Mouse (Mus musculus) stomach, postnatal 0 days (tissue): Measurements from ENCODE around the gene Cfap99. TPM values are rescaled to one million over a fixed set of nuclear protein-coding genes. Genes with fewer than 3 reads are reported as not detected.

Experiments
- ATAC-seq: fragments of 200-750 bp; cut with Nextera tagmentation; 2 replicates; pipeline ENCODE4 v1.8.0; 2017; ENCODE audit not compliant: low FRiP score, low TSS enrichment
- DNase-seq: peaks from one replicate; pipeline ENCODE4 v3.0.0-alpha.2; 2016; ENCODE audit warnings: low spot score
- H3K27ac ChIP-seq: fragments of 300-500 bp; sonication (generic); replicated peaks from 2 replicates; pipeline ENCODE4 v1.5.1; 2014; ENCODE audit warnings: mild to moderate bottlenecking, control low read depth
- H3K27me3 ChIP-seq: fragments of 300-500 bp; sonication (generic); 2 replicates; pipeline ENCODE4 v1.6.1; 2014; ENCODE audit warnings: low read length; ENCODE audit not compliant: control insufficient read depth, insufficient read depth
- H3K36me3 ChIP-seq: fragments of 300-500 bp; sonication (generic); 2 replicates; pipeline ENCODE4 v1.6.1; 2014; ENCODE audit warnings: low read length, mixed read lengths; ENCODE audit not compliant: control insufficient read depth, insufficient read depth
- H3K4me1 ChIP-seq: fragments of 300-500 bp; sonication (generic); replicated peaks from 2 replicates; pipeline ENCODE4 v1.6.1; 2014; ENCODE audit warnings: antibody characterized with exemption; ENCODE audit not compliant: control insufficient read depth, insufficient read depth
- H3K4me2 ChIP-seq: fragments of 300-500 bp; sonication (generic); replicated peaks from 2 replicates; pipeline ENCODE4 v1.6.1; 2014; ENCODE audit warnings: low read depth, mild to moderate bottlenecking, control low read depth, moderate library complexity
- H3K4me3 ChIP-seq: fragments of 300-500 bp; sonication (generic); 2 replicates; pipeline ENCODE4 v1.5.1; 2014; ENCODE audit warnings: low read depth, low read length, control low read depth
- H3K9ac ChIP-seq: fragments of 300-500 bp; sonication (generic); 2 replicates; pipeline ENCODE4 v1.6.1; 2014; ENCODE audit warnings: mild to moderate bottlenecking, low read length, control low read depth, mixed read lengths
- H3K9me3 ChIP-seq: fragments of 300-500 bp; sonication (generic); 2 replicates; pipeline ENCODE4 v1.6.1; 2016; ENCODE audit warnings: low read length; ENCODE audit not compliant: control insufficient read depth
- CTCF ChIP-seq: IDR thresholded peaks from 2 replicates; pipeline ENCODE4 v1.5.1; 2016; ENCODE audit warnings: antibody characterized with exemption, low read depth, mild to moderate bottlenecking, moderate library complexity
- EP300 ChIP-seq: optimal IDR thresholded peaks from 2 replicates; pipeline ENCODE3; 2016; ENCODE audit warnings: antibody characterized with exemption
- WGBS: fragments of 180-500 bp; shearing (Covaris S2); extraction: QIAGEN DNeasy Blood & Tissue Kit; methylation state at CpG from one replicate; pipeline ENCODE4 v1.1.7; 2014; 5-methylcytosine and 5-hydroxymethylcytosine counted together
- polyA plus RNA-seq: library from polyadenylated mRNA; unstranded; fragments of >200 nt; fragmentation: Nextera tagmentation; extraction: Ambion mirVana; gene quantifications from 2 replicates; pipeline ENCODE4 v1.2.1, GENCODE M21; 2015

The Cfap99 gene
- polyA plus RNA-seq, 1 experiment from 2014 or later = 0.04 TPM

DNA sequence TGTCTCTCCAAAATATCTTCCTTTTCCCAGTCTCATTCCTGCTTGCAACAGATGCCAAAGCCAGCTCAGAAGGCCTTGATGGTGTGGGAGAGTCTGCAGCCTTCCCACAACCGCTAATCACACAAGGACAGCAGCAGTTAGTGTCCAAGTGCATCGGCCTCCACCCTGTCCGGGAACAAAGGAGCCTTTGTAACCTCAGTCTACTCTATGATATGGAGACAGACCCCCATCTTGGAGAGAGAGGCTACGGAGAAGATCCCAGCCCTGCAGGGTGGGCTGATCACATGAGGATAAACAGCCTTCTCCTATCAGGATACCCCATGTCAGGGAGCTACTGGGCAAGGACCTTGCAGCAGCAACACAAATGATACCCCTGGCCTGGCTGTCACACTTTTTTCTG, 36.6 kb upstream of the Cfap99 start:
- whole genome bisulfite sequencing = 26% methylated on average over 4 of the region's 4 CpGs
- ATAC-seq (no peak), DNase-seq (no peak)
- H3K9me3 ChIP-seq = no peaks in the 10 kb centered on the region
- no peak overlapping the region for H3K4me3 ChIP-seq
- no peaks in the 10 kb centered on the region for H3K4me1 ChIP-seq
- H3K27ac ChIP-seq = no peak overlapping the region
- H3K4me2 ChIP-seq = no peak overlapping the region
- TF ChIP-seq CTCF (no peak), EP300 (no peak)
- H3K27me3 ChIP-seq = no peaks in the 10 kb centered on the region
- H3K9ac ChIP-seq = no peak overlapping the region
- no peaks in the 10 kb centered on the region for H3K36me3 ChIP-seq

DNA sequence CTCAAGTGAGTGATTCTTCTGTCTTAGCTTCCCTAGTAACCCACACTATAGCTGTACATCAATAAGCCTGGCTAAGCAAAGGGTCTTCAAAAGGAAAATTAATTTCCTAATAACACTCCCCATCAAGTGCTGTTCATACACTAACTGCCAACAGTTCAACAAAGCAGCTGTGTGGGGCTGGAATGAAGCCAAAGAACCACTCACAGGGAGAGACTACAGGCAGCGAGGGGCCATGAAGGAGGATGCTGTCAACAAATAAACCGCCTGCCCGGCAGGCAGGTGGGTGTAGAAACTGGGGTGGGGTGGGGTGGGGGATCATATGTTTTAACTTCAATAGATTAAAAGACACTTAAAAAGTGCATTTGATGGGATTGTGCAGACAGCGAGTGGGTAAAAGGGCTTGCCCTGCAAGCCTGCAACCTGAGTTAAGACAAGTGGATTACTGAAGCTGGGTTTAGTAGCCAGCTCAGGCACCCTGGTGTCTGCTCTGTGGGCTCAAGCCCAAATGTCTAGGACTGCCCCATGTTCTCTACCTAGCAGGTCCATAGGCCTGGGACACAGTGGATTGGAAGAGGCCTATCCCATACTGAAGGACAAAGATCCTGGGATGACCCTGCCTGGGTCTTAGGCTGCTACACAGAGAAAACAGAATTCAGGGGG, 36.0 kb upstream of the Cfap99 start:
- H3K4me3 ChIP-seq = no peak overlapping the region
- TF ChIP-seq EP300 (no peak), CTCF (no peak)
- H3K4me2 ChIP-seq = no peak overlapping the region
- no peaks in the 10 kb centered on the region for H3K36me3 ChIP-seq
- WGBS = 16% methylated on average over 4 of the region's 4 CpGs
- H3K9ac ChIP-seq = 0 out of 2 replicates have a peak overlapping the region, but pooled peaks have one; percentile 4
- ATAC-seq = peak; percentile 50; the same call in 1 of the 2 replicates
- peak; percentile 27 for DNase-seq
- no peaks in the 10 kb centered on the region for H3K4me1 ChIP-seq
- no peak overlapping the region for H3K27ac ChIP-seq
- no peaks in the 10 kb centered on the region for H3K9me3 ChIP-seq
- H3K27me3 ChIP-seq = no peaks in the 10 kb centered on the region

DNA sequence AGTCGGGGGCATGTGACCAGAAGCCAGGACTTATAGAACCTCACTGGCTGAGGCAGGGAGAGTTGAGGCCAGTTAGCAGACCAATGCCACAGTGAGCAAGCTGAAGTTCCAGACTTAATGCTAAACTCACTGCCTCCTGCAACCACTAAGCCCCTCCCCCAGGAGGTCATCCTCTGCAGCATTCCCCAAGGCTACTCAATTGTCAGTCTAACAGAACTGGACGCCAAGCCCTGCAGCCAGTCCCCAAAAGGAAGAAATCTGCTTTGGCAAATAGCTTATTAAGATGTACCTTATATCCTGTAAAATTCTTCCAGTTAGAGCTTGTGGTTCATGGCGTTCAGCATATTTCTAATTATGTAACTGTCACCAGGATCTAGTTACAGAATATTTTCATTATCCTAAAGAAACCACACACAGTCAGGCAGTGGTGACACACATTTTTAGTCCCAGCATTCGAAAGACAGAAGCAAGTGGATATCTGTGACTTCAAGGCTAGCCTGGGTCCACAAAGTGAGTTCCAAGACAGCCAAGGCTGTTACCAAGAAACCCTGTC, 35.4 kb upstream of the Cfap99 start:
- no peak for TF ChIP-seq CTCF
- TF ChIP-seq EP300 = no peak
- ATAC-seq = no peak
- 0 out of 2 replicates have a peak overlapping the region, but pooled peaks have one; percentile 4 for H3K9ac ChIP-seq
- H3K9me3 ChIP-seq = no peaks in the 10 kb centered on the region
- no peaks in the 10 kb centered on the region for H3K36me3 ChIP-seq
- no peaks in the 10 kb centered on the region for H3K4me1 ChIP-seq
- H3K27ac ChIP-seq = no peak overlapping the region
- WGBS = 47% methylated on average over 4 of the region's 4 CpGs
- DNase-seq = no peak
- no peak overlapping the region for H3K4me2 ChIP-seq
- H3K4me3 ChIP-seq = no peak overlapping the region
- H3K27me3 ChIP-seq = no peaks in the 10 kb centered on the region

DNA sequence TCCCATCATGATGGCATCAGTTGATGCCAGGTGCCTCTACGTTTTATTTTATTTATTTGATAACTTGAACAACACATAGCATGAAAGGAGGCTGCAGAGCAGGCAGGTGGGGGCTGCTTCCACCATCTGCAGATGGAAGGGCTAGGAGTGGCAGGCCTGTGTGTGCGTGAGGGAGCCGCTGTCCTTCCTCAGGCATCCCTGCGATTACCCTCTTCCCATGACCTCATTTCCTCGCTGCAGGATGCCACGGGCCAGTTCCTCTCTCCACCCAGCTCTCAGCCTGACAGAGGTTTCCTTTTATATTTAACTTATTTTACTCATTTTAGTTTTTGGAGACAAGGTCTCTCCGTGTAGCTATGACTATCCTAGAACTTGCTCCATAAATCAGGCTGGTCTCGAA, 34.1 kb upstream of the Cfap99 start:
- no peak overlapping the region for H3K4me3 ChIP-seq
- H3K4me1 ChIP-seq = no peaks in the 10 kb centered on the region
- H3K4me2 ChIP-seq = no peak overlapping the region
- DNase-seq (no peak), ATAC-seq (no peak)
- H3K27me3 ChIP-seq = no peaks in the 10 kb centered on the region
- H3K9me3 ChIP-seq = no peaks in the 10 kb centered on the region
- H3K27ac ChIP-seq = no peak overlapping the region
- WGBS = 62% methylated on average over 8 of the region's 8 CpGs
- TF ChIP-seq EP300 (no peak), CTCF (no peak)
- no peaks in the 10 kb centered on the region for H3K36me3 ChIP-seq
- H3K9ac ChIP-seq = no peak overlapping the region

DNA sequence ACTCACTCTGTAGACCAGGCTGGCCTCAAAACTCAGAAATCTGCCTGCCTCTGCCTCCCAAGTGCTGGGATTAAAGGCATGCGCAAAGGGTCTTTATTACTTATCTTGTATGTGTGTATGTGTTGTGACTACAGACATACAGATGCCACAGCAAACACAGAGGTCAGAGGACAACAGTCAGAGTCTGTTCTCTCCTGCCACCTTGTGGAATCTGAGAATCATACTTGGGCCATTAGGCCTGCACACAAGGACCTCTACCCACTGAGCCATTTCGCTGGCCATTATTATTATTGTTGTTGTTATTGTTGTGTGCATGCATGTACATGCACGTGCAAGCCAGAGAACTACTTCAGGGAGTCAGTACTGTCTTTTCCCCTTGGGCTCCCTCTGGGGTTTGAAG, 33.2 kb upstream of the Cfap99 start:
- H3K9me3 ChIP-seq = no peaks in the 10 kb centered on the region
- DNase-seq (no peak), ATAC-seq (no peak)
- no peak overlapping the region for H3K27ac ChIP-seq
- H3K36me3 ChIP-seq = no peaks in the 10 kb centered on the region
- H3K4me1 ChIP-seq = no peaks in the 10 kb centered on the region
- TF ChIP-seq EP300 = no peak
- peak; percentile 66 for TF ChIP-seq CTCF
- no peaks in the 10 kb centered on the region for H3K27me3 ChIP-seq
- H3K4me2 ChIP-seq = no peak overlapping the region
- H3K9ac ChIP-seq = no peak overlapping the region
- WGBS = 79% methylated on average over 3 of the region's 3 CpGs
- H3K4me3 ChIP-seq = no peak overlapping the region

DNA sequence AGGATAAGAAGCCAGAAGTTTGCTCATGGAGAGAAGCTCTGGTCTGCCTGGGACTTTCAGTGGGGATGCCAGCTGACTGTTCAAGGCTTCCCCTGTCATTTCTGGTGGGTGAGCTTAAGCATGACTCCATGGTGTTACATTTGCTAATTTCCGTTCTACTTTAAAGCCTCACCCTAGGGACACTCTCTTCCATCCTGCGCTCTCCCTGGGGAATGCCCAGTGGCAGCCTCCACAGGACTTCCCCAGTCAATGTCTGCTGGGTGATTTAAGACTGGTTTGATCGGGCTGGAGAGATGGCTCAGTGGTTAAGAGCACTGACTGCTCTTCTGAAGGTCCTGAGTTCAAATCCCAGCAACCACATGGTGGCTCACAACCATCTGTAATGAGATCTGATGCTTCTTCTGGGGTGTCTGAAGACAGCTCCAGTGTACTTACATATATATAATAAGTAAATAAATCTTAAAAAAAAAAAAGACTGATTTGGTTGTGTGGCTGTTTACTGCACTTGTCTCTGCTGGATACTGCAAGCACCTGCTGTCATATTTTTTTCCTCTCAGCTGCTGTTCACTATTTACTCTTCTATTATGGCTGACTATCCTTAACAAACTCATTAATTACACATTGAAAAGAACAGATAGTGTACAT, 29.1 kb upstream of the Cfap99 start:
- no peak for DNase-seq
- H3K4me2 ChIP-seq = no peak overlapping the region
- no peak overlapping the region for H3K27ac ChIP-seq
- TF ChIP-seq EP300 (no peak), CTCF (no peak)
- H3K4me3 ChIP-seq = no peak overlapping the region
- H3K9ac ChIP-seq = no peak overlapping the region
- no peaks in the 10 kb centered on the region for H3K4me1 ChIP-seq
- H3K36me3 ChIP-seq = no peaks in the 10 kb centered on the region
- no peak for ATAC-seq
- H3K27me3 ChIP-seq = no peaks in the 10 kb centered on the region
- 66% methylated on average over 3 of the region's 3 CpGs for WGBS
- no peaks in the 10 kb centered on the region for H3K9me3 ChIP-seq
